Mouse (Mus musculus): Measurements from ENCODE around the gene Apoc2. TPM values are rescaled to one million over a fixed set of nuclear protein-coding genes. Genes with fewer than 3 reads are reported as not detected.
"Not testable (repeated sequence)": the region's sequence is repeated elsewhere in the genome, so short reads cannot be mapped to it uniquely, and the experiment has no call there.

Apoc2 gene
- total RNA-seq, 2 experiments from 2014 or later, result not detected

- intact Hi-C loops (cut with DNase I), result loop anchor here (2.0 kb wide), 1 partner anchor 32 kb away; no protein-coding TSS in a partner anchor
- no peak for DNase-seq (ENCODE audit: low spot score in 2 of 2)
Observed at GRCm38 (mm10) chr7:19700299-19701068, 22.7 kb upstream of the Apoc2 start.

GRCm38 (mm10) chr7:19699827-19700148 is 22.0 kb upstream of the Apoc2 start:
- intact Hi-C loops (cut with DNase I), result loop anchor here (2.0 to 10.0 kb wide), 2 partner anchors 31 to 295 kb away; partner anchors contain the start of genes Ckm and Klc3
- DNase-seq (ENCODE audit: low spot score in 2 of 2), result no peak

- intact Hi-C loops (cut with DNase I), result loop anchor here (10.0 kb wide), 1 partner anchor 294 kb away; the partner anchor contains the start of genes Ckm and Klc3
- peak; percentile 66 to 70 for DNase-seq (ENCODE audit: low spot score in 2 of 2)
Observed at GRCm38 (mm10) chr7:19698907-19699826, 21.4 kb upstream of the Apoc2 start, which contains the start of gene Apoe. Apoe (minus strand) TSS chr7:19699188.

- intact Hi-C loops (cut with DNase I), result loop anchor here (10.0 kb wide), 1 partner anchor 293 kb away; the partner anchor contains the start of genes Ckm and Klc3
- no peak for DNase-seq (ENCODE audit: low spot score in 2 of 2)
Observed at GRCm38 (mm10) chr7:19697949-19698906, 20.5 kb upstream of the Apoc2 start.

GRCm38 (mm10) chr7:19696336-19696873 is 18.7 kb upstream of the Apoc2 start:
- intact Hi-C loops (cut with DNase I), result loop anchor here (10.0 kb wide), 1 partner anchor 292 kb away; the partner anchor contains the start of genes Ckm and Klc3
- no peak for DNase-seq (ENCODE audit: low spot score in 2 of 2)

GRCm38 (mm10) chr7:19695881-19696280 is 18.1 kb upstream of the Apoc2 start:
- DNase-seq (ENCODE audit: low spot score in 2 of 2), result no peak
- intact Hi-C loops (cut with DNase I), result loop anchor here (10.0 kb wide), 1 partner anchor 291 kb away; the partner anchor contains the start of genes Ckm and Klc3

- intact Hi-C loops (cut with DNase I), result loop anchor here (10.0 kb wide), 1 partner anchor 290 kb away; the partner anchor contains the start of genes Ckm and Klc3
Observed at GRCm38 (mm10) chr7:19695213-19695594, 17.5 kb upstream of the Apoc2 start.

GRCm38 (mm10) chr7:19694336-19695212 is 16.8 kb upstream of the Apoc2 start:
- intact Hi-C loops (cut with DNase I), result loop anchor here (10.0 kb wide), 1 partner anchor 290 kb away; the partner anchor contains the start of genes Ckm and Klc3
- no peak for DNase-seq (ENCODE audit: low spot score in 2 of 2)

More at GRCm38 (mm10) chr7:19695213-19695594, 17.5 kb upstream of the Apoc2 start:
- DNase-seq (ENCODE audit: low spot score in 2 of 2), result no peak

GRCm38 (mm10) chr7:19693421-19693820 is 15.7 kb upstream of the Apoc2 start:
- peak; percentile 50 to 70 for DNase-seq (ENCODE audit: low spot score in 2 of 2)
- intact Hi-C loops (cut with DNase I), result loop anchor here (10.0 kb wide), 1 partner anchor 289 kb away; the partner anchor contains the start of genes Ckm and Klc3

GRCm38 (mm10) chr7:19691873-19692865 is 14.4 kb upstream of the Apoc2 start, which contains the start of gene Apoc1:
Apoc1 (minus strand) TSS chr7:19692660.
- no peak for DNase-seq (ENCODE audit: low spot score in 2 of 2)
- intact Hi-C loops (cut with DNase I), result loop anchor here (10.0 kb wide), 1 partner anchor 287 kb away; the partner anchor contains the start of genes Ckm and Klc3

- intact Hi-C loops (cut with DNase I), result loop anchor here (10.0 kb wide), 1 partner anchor 287 kb away; the partner anchor contains the start of genes Ckm and Klc3
Observed at GRCm38 (mm10) chr7:19691434-19691833, 13.7 kb upstream of the Apoc2 start.

GRCm38 (mm10) chr7:19690845-19691244 is 13.1 kb upstream of the Apoc2 start:
- intact Hi-C loops (cut with DNase I), result loop anchor here (10.0 kb wide), 1 partner anchor 286 kb away; the partner anchor contains the start of genes Ckm and Klc3
- no peak for DNase-seq (ENCODE audit: low spot score in 2 of 2)

More at GRCm38 (mm10) chr7:19691434-19691833, 13.7 kb upstream of the Apoc2 start:
- no peak for DNase-seq (ENCODE audit: low spot score in 2 of 2)

GRCm38 (mm10) chr7:19688611-19689010 is 10.9 kb upstream of the Apoc2 start:
- intact Hi-C loops (cut with DNase I), result no loop called here
- DNase-seq (ENCODE audit: low spot score in 2 of 2), result no peak

- DNase-seq (ENCODE audit: low spot score in 2 of 2), result no peak
- intact Hi-C loops (cut with DNase I), result no loop called here
Observed at GRCm38 (mm10) chr7:19688101-19688500, 10.4 kb upstream of the Apoc2 start.

- not testable (repeated sequence) for DNase-seq (ENCODE audit: low spot score in 2 of 2)
Observed at GRCm38 (mm10) chr7:19686927-19687583, 9.3 kb upstream of the Apoc2 start.

More at GRCm38 (mm10) chr7:19686927-19687583, 9.3 kb upstream of the Apoc2 start:
- intact Hi-C loops (cut with DNase I), result not testable (repeated sequence)

Data from left cerebral cortex, postnatal 14 days (tissue).